Mouse (Mus musculus): ENCODE data around the gene 1700020N01Rik.

Gene 1700020N01Rik

DNA sequence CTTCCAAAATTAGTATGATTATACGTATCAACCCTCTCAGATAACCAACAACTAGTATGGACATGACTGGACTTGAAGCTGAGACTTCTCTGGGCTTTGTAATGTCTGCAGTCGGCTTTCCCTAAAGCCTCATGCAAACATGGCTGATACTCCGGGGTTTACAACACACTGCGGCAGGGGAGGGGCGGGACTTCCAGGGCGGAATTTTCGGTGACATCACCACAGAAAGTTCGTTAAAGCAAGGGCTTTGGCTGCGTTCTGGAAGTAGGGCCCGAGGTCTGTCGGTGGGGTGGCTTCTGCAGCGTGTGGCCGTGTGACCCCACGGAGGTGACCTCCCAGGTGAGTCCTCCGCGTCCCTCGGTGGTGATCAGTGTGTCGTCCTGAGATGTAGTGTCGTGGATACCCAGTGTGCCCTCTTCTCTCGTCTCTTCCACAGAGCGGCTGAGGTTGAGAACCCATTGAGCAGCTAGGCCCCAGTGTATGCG lies at the start of gene 1700020N01Rik:
Gene 1700020N01Rik, plus strand, starts transcription at position 250 of the 485 bp plus-strand sequence.
- DNase-seq = no peak

DNA sequence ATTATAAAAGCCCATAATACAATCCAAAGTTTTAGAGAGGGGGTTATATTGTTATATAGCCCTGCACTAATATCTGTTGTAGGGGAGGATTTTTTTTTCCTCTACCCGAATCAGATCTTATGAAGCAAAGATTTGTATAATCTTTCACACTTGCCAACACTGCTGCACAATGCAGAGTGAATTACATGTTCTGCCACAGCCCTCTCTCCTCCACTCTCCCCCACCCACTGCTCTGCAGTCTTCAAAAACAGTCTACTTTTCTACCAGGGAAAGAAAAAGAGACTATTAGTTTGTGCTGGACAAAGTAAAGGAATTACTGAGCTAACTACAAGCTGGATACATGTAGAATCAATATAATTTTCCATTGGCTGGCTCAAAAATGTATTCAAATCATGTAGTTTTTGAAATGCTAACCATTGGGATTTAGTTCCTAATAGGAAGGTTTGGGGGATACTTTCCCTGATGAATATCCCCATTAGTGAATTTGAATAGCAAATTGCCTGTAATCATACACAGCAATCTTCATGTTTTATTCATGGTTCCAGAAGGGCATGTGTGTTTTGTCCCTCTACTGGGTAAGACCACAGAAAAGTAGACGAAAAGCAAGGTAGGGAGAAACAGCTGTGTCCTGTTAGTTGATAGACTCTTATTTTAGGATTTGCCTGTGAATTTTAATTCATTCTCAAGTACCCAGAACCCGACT lies 49.2 kb upstream of the 1700020N01Rik start:
- DNase-seq = no peak

DNA sequence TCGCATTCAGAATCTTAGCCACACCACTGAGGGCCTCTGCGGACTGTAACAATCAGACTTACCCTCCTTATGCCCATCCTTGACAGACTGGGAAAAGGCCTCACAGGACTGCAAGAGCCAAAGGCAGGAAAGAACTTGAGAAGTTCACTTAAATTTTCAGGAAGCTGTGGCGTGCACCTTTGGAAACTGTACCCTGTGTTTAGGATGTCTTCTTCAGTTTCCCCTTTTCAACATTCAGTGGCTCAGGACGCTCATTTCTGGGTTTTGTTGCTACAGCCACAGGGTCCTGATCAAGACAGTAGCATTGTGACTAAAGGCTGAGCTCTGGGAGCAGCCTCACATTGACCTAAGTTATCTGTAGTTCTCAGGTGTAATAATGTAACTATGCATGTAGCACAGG lies 48.2 kb upstream of the 1700020N01Rik start:
- DNase-seq = no peak

DNA sequence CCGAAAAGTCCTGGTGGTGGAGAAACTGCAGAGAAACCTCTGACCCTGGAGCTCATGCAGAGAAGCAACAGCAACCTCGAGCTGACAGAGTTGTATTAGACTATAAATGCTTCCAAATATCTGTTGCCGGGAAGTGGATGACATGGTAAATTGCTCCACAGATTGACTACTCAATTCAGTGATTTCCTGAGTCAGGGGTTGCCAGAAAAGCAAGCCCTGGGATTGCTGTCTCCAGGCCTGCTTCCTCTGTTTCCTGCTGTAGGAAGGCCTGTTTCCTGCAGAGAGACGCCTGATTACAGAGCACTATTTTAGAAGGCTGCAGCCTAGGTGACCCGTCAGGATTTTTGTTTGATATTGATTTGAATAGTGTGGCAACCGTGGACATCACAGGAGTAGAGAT lies 47.5 kb upstream of the 1700020N01Rik start:
- peak; percentile 36 for DNase-seq

DNA sequence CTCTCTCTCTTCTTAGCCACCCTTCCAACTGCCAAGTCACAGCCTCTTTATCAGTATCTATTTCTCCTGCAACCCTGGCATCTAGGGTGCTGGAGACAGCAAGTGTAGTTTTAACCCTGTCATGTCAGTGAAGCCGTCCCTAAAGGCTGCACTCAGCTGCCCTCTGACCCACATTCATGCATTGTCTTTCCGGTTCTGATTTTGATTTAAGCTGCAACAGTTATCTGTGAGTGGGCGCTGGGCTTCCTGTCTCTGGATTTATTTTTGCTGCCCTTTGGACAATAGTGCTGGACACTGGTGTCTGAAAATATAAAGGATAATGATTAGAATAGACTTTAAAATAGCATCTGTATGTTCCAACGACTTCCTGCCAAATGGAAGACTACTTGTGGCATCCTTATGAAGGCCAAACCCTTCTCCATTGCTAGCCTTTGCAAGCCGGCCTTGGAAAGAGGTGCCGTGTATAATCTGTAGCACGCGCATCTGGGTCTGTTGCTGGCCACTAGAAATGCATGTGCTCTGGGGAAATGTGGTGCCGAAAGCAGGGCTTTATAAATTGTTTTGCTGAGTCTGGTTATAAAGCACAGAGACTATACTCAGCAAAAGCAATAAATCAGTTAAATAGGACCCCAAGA lies 44.0 kb upstream of the 1700020N01Rik start:
- DNase-seq = no peak

DNA sequence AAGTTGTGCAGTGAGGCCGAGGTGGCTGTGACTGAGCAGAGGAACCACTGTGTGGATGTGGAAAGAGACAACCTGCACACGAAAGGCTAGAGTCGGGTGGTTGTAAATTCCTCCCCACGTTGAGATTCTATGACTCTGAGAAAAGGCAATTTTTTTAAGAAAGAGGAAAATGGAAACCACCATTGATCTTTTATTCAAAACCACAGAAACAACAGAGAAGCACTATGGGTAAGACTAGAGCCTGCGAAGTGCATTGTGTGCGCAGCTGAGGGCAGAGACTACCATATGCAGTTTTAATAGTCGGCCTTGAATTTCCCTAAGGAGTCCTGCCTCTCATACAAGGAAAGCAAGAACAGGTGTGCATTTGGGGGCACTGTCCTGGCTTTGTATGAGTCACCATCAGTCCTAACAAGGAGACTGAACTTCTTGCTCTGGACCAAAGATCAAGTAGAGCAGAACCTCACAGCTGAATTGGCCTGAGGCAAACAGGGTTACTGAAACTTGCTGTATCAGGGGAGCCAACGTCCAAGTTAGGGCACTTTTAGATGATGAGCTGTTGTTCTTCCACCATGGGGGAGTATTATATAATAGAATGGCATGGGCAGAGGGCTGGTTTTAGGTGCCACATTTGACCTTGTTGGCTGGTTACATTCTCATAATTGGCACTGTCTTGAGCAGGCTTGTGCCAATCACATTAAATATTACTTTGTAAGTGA lies 39.8 kb upstream of the 1700020N01Rik start:
- DNase-seq = no peak

DNA sequence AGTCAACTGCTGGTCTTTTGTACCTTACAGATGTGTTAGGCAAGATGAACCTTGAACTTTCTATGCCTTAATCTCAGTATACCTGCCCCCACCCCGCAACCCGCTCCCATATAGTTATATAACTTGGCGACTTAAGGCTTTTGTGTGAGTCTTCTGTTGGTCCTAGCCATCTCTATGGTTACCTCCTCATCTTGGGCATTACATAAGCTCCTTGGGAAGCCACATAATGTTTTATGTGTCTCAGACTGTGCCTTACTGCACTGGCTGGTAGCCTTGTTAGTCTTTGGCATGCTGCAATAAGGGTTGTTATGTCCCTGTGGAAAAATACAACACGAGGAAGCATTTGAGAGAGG lies 39.3 kb upstream of the 1700020N01Rik start:
- DNase-seq = peak; percentile 47

DNA sequence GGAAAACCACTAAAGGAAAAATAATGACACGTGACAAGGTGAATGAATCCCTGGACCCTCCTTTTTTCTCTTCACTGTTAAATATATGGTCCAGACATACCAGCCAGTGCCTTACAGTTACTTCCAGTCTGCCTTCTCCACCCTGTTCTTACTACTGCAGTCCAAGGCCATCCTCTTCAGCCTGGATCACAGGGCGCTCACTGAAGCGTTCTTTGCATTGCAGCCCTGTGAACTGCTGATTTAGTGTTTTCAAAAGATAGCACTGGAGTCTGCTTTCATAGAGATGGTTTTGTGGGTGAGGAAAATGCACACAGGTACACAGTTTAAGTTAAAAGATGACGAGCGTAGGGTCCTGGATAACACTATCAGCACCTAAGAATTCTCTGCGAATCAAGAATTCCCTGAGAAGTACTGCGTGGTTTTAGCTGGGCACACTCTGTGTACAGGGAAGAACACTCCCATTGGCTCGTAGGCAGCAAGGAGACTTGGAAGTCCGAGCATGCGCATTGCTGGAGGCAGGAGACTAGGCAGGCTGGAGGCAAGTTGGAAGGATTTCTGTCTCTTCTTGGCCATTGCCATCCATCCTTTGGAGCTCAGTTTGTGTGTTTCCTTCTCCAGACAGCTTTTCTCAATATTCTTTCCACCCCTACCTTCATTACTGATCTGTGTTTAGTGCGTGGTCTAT lies 37.9 kb upstream of the 1700020N01Rik start:
- no peak for DNase-seq

DNA sequence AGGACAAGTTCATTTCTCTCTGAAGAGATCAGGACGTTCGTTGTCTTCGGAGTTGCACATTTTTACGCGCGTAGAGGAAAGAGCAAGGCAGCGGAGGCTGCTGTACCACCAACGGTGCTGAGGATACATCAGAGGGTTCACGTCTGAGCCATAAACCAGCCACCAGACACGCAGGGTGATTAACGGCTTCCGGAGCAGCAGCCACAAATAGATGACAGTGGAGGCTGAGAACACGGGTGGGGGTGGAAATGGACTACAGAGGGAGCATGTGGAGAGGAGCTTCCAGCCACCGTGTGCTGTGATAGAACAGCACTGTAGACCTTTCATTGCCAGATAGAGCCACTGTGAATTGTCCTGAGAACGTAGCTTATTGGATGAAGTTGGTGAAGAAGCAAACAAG lies 33.2 kb upstream of the 1700020N01Rik start:
- DNase-seq = peak; percentile 41

DNA sequence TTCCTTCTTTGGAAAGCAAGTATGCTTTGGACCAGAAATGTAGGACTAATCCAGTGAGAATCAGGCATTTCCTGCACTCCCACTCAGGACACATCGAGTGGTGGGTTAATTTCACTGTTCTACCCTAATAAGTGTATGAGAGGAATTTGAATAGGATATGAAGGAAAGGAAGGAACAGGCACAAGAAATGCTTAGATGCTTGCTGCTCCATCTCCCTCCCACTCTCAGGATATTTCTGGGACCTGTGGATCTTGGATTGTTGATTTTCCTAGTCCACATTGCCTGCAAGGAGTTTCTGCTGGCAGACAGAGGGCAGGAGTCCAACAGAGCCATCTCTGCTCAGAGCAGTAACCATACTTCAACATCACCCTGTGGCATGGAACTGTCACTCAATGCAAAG lies 31.8 kb upstream of the 1700020N01Rik start:
- DNase-seq = no peak

DNA sequence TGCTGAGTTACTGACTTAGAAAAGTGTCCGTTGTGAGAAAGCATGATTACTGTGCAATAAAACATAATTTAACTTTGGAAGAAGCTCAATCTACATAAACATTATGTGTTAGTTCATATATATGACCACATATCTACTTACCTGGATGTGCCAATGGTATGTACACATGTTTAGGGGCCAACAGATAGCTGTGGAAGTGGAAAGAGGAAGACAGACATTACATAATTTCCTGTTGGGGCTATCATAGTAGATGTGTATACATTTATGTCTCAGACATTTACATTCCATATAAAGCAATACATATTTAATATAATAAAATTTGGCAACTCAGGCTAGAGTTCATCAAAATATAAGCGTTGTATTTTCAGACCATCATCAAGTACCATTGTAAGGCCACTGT lies 29.5 kb upstream of the 1700020N01Rik start:
- no peak for DNase-seq

DNA sequence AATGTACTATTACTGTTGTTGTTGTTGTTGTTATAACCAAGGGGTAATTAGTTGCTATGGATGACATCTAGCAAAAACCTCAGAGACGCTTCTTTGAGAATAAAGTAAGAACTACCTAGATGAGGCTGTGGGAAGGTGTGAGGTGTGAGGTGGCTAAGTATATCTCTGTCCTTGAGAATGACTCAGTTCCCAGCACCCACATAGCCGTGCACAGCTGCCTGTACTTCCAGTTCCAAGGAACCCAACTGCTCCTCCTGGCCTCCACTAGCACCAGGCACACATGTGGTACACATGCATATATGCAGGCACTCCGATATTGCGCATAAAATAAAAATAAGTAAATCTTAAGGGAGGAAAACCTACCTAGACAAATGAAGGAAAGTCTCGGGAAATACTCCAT lies 28.8 kb upstream of the 1700020N01Rik start:
- DNase-seq = no peak

DNA sequence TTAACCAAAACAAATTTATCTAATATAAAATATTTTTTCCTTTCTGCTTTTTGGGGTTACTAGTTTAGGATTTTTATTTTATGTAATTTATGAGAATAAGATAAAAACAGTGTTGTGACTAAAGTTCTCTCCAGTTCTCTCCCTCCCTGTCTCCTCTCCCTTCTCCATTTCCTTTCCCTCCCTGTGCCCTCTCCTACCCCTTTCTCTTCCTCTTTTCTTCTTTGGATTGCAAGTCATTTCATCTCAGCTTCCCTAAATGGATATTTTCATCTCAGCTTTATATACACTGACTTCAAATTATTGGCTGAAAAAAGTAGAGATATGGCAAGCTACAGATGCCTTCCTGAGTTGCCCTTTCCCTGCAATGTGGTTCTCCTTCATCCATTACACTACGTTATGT lies 26.9 kb upstream of the 1700020N01Rik start:
- DNase-seq = no peak

DNA sequence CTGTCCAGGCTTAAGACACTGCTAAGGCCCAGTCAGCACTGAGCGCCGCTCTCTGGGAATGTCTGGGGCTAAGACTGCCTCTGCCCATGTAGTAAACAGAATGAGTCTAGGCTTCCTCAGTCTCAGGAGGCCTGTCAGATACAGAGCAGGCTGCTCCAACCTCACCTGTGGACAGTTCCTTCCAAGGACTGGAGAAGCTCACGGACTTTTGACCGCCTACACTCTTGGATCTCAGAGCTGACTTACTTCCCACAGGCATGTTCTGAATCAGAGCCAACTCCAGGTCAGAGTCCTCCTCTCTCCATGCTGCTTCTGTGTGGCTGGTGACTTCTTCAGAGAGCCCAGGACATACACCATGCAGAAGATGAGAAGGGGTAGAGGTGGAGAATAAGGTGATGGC lies 21.3 kb upstream of the 1700020N01Rik start:
- peak; percentile 75 for DNase-seq

DNA sequence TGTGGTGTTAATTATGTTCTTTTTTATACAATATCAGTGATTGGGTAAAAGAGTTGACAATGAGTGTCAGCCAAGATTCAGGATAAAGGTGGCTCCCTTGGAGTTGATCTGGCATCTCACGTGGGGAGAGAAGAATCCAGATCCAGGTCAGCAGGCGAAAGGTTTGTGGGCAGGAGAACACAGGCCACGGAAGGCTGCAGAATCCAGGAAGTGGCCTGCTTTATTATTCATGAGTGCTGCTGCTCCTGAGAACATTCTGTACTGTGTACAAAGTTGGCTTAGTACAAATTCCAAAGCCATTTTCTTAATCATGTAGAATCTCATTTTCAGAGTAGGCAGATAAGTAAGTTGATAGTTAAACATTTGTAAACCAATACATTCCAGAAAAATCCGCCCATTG lies 19.2 kb upstream of the 1700020N01Rik start:
- DNase-seq = peak; percentile 79

DNA sequence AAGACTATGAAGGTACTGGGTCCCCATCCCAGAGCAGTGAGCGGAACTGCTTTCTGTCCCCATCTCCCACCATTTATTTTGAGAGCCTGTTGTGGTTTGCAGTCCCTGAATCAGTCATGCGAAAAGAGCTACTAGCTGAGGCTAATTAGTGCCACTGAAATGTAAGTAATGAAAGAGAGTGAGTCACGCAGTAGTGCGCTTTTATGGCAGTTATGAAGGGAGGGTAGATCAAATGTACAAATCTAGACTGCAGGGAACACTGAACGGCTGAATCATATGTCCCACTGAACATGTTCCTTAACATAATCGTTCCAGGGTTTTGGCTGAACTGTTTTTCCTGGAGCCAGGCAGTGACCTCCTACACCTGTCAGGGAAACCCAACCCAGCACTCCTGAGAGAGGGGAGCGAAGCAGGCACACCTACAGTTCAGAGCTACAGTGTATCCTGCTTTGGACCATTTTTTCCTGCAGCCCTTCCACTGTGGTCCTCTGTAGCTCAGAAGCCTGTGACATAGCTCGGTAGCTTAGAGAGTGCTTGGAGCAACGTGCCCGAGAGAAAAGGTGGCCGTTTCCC lies 17.1 kb upstream of the 1700020N01Rik start:
- no peak for DNase-seq

DNA sequence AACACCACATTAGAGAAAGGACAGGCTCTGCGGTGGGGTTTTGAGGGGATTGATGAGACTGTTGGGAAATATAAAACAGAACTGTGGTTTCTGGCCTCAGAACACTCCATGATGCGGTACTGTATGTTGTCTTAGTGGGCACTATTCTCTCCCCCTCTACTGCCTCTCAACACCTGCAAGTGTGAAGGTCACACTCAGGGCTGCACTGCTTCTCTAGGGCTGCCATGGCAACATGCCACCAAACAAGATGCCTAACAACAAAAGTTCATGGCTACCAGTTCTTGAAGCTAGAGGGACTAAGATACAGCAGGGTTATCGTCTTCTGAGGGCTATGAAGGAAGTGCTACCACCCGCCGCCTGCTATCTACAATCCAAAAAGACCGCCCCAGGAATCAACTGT lies 15.1 kb upstream of the 1700020N01Rik start:
- DNase-seq = no peak

DNA sequence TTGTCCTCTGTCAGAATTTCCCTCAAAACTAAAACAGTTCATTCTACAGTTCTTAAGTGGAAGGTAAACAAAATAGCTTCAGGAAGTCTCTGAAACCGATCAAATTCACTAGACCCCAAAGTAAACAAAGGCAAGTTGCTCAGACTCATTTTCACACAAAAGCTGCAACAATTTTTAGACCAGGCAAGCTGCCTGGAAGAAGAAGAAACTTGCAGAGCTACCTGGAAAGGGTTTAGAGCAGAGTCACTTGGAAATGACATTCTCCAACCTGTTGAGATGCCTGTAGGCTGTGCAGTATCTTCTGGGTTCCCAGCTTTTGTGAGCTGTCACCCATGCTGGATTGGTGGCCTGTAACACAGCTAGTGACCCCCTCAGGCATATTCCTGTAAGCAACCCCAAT lies 11.4 kb upstream of the 1700020N01Rik start:
- no peak for DNase-seq

DNA sequence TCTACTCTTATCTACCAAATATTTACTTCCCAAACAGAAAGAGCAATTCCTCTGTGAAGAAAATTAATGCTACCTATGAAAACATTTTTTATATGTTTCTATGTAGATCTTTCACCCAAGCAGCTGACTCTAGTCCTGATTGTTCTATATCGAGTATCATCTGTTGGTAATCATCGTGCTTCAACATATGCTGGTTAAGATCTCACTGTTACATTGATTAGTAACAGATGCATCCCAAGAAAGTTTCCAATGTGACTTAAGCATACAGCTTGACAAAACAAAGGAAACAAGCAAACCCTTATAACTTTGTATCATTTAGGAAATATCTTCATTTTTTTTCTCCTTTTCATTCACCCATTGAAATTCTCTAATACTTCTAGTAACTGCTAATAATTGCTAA lies 5.9 kb upstream of the 1700020N01Rik start:
- DNase-seq = no peak

DNA sequence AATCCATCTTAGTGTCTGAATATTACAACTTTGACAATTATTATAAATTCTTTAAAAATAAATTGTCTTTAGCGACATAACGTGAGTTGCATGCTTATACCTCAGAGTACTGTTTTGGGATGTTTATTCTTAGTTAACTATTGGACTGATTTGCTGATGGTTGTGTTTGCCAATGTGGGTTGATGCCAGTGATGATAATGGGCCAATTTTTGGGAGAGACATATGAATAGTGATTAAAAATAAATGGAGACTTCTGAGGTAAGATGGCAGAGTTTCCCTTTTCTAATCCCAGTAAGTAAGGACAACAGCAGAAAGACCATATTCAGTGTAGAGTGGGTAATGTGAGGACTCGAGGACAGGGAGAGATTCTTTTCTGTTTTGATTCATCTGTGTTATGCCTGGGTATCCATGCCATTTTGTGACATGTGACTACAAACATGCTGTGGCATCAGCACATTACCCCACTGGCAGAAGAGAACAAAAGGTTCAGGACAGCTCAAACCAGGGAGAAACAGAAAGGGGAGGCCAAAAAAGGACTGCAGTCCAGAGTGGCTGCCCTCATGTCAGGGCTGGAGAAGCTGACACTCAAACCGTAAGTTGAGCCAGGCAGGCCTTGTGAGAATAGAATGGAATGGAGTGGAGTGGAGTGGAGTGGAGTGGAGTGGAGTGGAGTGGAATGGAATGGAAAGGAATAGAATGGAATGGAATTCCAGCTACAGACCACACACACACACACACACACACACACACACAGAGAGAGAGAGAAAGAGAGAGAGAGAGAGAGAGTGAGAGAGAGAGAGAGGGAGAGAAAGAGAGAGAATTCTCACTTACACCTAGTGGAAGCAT lies 4.7 kb upstream of the 1700020N01Rik start:
- DNase-seq = no peak

DNA sequence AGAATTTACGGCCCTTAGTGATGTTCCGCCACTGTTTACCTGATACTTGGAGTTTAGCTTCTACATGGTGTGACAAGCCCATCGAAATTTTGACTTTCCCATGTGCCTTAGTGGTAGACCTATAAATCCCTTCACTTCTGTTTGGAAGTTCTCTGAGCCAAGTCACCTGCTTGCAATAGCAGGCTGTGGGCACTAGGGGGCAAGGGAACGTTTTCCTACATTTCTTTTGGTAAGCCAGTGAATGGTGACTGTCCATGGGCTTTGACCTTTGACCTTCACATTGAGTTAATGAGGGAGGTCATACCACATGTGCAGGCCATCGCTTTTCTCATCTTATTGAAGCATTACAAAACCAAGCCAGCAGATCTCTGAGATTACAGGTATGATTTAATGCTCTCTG lies 8.0 kb downstream of the 1700020N01Rik start:
- DNase-seq = peak; percentile 79

DNA sequence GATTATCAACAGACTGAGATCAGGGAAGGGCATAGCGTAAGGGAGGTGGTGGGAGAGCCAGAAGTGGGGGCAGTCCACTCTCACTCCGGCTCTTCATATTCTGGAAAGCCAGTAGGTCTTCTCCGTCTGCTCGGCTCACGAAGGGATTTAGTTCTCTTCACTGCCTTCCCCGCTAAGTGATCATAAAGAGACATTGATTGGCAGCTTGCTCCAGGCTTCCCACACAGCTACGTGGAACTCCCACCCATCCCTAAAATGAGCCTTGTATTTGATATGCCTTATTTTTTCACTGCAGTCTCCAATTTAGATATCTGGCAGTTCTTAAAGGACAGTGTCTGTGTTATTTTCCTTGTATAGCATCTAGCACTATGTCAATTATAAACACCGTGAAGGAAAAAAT lies 11.5 kb downstream of the 1700020N01Rik start:
- no peak for DNase-seq
